Mouse (Mus musculus): ENCODE measurements around the gene Rusc1.

DNA sequence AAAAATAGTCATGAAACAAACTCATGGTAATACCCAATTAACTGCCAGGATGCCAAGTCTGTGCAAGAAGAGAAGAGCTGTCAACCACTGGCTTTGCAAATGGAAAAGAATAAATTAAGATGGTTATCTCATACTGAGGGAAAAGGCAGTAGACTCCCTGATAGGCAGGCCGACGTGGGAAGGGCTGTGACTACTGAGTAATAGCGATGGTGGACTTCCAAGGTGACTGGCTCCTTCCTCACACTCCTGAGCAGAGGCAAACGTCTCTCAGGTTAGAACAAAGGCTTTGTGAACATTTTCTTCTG, 10.1 kb upstream of the Rusc1 start:
- TF ChIP-seq POLR2A (IDR thresholded peaks at IDR 0.05; ENCODE audit: borderline replicate concordance, low read depth, low read length) (no peak), CTCF (IDR thresholded peaks at IDR 0.05; ENCODE audit: low read depth, low read length) (no peak)

Measured in bone marrow macrophage, adult 2 months (primary cell).